Mouse (Mus musculus) liver, embryonic 16.5 days (tissue): ENCODE results near the gene Sync. TPM values are rescaled to one million over a fixed set of nuclear protein-coding genes. Genes with fewer than 3 reads are reported as not detected.

ENCODE experiments used
- ATAC-seq: fragments of 200-750 bp; cut with Nextera tagmentation; 2 replicates; pipeline ENCODE4 v1.8.0; 2017; ENCODE audit warnings: low read depth, mild to moderate bottlenecking, moderate number of reproducible peaks, moderate library complexity
- H3K27ac ChIP-seq: fragments of 300-500 bp; sonication (generic); 2 replicates; pipeline ENCODE4 v1.5.1; 2014; ENCODE audit warnings: mild to moderate bottlenecking, low read length
- H3K27me3 ChIP-seq: fragments of 300-500 bp; sonication (generic); 2 replicates; pipeline ENCODE4 v1.6.1; 2014; ENCODE audit warnings: low read depth, low read length, mixed read lengths; ENCODE audit not compliant: control insufficient read depth, insufficient read depth
- H3K36me3 ChIP-seq: fragments of 300-500 bp; sonication (generic); 2 replicates; pipeline ENCODE4 v1.6.1; 2014; ENCODE audit warnings: mild to moderate bottlenecking; ENCODE audit not compliant: control insufficient read depth, insufficient read depth
- H3K4me1 ChIP-seq: fragments of 300-500 bp; sonication (generic); 2 replicates; pipeline ENCODE4 v1.6.1; 2014; ENCODE audit warnings: low read depth, low read length, mixed read lengths; ENCODE audit not compliant: control insufficient read depth
- H3K4me2 ChIP-seq: fragments of 300-500 bp; sonication (generic); 2 replicates; pipeline ENCODE4 v1.6.1; 2014; ENCODE audit warnings: low read depth, low read length, mixed read lengths
- H3K4me3 ChIP-seq: fragments of 300-500 bp; sonication (generic); 2 replicates; pipeline ENCODE4 v1.5.1; 2014; ENCODE audit warnings: low read depth, mild to moderate bottlenecking, low read length
- H3K9ac ChIP-seq: fragments of 300-500 bp; sonication (generic); 2 replicates; pipeline ENCODE4 v1.6.1; 2014; ENCODE audit warnings: low read depth, low read length
- H3K9me3 ChIP-seq: fragments of 300-500 bp; sonication (generic); replicated peaks from 2 replicates; pipeline ENCODE4 v1.6.1; 2016; ENCODE audit warnings: low read length; ENCODE audit not compliant: control insufficient read depth
- WGBS: fragments of 180-500 bp; shearing (Covaris S2); extraction: QIAGEN DNeasy Blood & Tissue Kit; methylation state at CpG from one replicate; pipeline ENCODE4 v1.1.7; 2014; ENCODE audit not compliant: insufficient replicate concordance; 5-methylcytosine and 5-hydroxymethylcytosine counted together
- polyA plus RNA-seq: library from polyadenylated mRNA; unstranded; fragments of >200 nt; fragmentation: Nextera tagmentation; extraction: Ambion mirVana; gene quantifications from 2 replicates; pipeline ENCODE4 v1.2.1, GENCODE M21; 2015

The Sync gene
- polyA plus RNA-seq, 1 experiment from 2014 or later = 0.33 TPM

DNA sequence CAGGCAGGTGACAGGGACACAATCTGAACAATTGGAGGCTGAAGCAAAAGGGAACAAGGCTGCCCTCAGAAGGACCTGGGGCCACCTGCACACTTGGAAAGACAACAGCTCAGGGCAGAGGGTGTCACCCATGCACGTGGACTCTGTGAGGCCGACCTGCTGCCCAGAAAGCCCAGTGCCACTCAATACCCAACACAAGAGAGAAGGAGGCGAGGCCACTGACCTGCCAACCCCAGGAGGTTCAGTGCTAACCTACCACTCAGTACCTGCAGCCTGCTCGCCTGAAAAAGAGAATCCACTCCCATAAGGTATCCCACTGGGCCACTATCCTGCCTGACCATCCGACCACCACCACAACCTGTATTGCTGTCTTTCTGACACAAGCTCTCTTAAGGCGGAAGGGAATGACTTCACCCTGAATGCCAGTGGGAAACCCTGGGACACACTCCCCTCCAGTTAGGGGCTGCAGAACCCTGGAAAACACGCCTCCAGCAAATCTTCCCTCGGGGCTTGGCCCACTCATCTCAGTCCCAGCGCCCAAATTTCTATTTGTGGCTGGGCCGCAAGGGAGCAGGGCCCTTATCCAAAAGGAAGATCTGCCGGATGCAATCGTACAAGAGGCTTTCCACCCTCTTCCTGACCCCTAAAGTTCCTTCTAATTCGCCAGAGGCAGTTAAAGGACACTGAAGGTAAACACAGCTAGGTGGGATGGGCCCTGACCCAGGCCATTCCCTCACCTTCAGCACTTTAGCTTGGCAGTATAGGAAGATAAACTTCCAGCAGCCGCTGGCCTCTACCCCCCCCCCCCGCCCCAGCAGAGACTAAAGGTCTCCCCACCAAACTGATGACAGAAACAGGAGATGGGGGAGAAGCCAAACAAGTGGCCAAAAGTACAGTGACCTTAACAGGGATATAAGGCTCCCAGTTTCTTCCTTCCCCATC lies 40.8 kb upstream of the Sync start:
- Histone ChIP-seq H3K36me3 (no peaks in the 10 kb centered on the region), H3K27ac (no peak overlapping the region), H3K4me2 (peak overlapping the region; percentile 42), H3K27me3 (peaks cover 50% of the 10 kb centered on the region), H3K9ac (no peak overlapping the region), H3K4me1 (peaks cover 29% of the 10 kb centered on the region), H3K9me3 (no peaks in the 10 kb centered on the region), H3K4me3 (peak overlapping the region; percentile 70; the same call in 1 of the 2 replicates)
- WGBS = 34% methylated on average over 15 of the region's 15 CpGs
- peak; percentile 51 for ATAC-seq

DNA sequence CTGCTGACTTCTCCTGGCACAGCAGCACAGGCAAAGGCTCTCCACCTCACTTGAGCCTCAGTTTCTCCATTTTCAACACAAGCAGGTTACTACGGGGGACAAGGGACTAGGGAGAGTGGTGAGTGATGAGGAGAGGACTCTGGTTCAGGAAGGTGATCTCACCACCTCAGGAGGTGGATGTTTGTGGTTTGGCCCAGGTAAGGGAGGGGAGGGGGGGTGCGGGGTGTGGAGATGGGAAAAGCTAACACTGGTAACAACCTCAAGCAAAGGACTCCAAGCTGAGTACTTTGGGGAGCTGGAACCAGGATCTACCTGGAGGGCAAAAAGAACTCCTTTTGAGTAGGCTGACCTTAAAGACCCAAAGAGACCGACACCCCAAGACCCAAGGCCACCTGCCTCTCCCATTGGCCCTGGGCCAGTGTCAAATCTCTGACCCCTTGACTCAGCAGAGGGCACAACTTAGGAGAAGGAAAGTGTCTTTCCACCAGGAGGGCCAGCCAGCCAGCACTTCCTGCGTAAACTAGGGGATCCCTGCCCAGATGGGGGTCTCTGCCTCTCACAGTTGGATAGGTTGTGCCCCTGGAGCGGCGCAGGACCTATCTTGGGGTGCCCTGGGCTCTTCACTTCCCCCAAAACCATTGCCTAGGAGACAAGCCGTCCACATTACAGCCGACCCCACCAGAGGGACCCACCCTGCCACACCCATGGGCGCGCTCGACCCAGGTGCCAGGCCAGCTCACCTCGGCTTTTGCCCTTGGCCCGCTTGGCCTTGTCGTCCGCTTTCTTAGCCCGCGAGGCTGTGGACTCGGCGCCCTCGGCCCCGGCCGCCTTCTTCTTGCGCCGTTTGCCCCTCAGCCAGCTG lies 39.8 kb upstream of the Sync start:
- H3K4me3 ChIP-seq = peak overlapping the region; percentile 70
- 13% methylated on average over 24 of the region's 24 CpGs for WGBS
- peak overlapping the region; percentile 56; the same call in 1 of the 2 replicates for H3K27ac ChIP-seq
- no peaks in the 10 kb centered on the region for H3K36me3 ChIP-seq
- peak overlapping the region; percentile 90 for H3K4me2 ChIP-seq
- H3K4me1 ChIP-seq = peaks cover 31% of the 10 kb centered on the region
- no peaks in the 10 kb centered on the region for H3K9me3 ChIP-seq
- peaks cover 50% of the 10 kb centered on the region for H3K27me3 ChIP-seq
- ATAC-seq = no peak; the same call in 1 of the 2 replicates
- peak overlapping the region; percentile 67 for H3K9ac ChIP-seq

DNA sequence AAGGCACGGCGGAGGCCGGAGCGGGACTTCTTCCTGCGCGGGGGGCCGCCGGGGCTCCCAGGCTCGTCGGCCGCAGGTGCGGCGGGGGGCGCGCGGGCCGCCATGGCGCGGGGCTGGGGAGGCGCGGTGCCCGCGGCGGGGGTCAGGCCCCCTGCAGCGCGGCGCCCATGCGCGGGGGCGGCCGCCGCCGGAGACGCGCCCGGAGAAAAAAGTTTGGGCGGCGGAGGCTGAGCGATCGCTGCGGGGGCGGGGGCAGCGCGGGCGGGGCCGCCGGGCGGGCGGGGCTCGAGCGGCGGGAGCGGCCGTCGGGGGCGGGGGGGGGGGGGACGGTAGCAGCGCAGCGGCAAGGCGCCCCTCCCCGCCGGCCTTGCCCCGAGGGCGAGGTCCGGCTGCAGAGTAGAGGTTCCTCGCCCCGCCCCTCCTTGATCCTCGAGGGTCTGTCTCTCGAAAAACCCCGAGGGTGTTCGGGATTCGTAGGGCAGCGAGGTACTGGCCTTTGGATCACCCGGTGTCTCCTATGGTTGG lies 39.1 kb upstream of the Sync start:
- Histone ChIP-seq H3K4me2 (peak overlapping the region; percentile 90), H3K9me3 (no peaks in the 10 kb centered on the region), H3K4me1 (peaks cover 31% of the 10 kb centered on the region), H3K4me3 (peak overlapping the region; percentile 70), H3K9ac (peak overlapping the region; percentile 67), H3K36me3 (no peaks in the 10 kb centered on the region), H3K27ac (peak overlapping the region; percentile 56; the same call in 1 of the 2 replicates), H3K27me3 (peaks cover 50% of the 10 kb centered on the region)
- no peak; the same call in 1 of the 2 replicates for ATAC-seq
- 3% methylated on average over 24 of the region's 74 CpGs for WGBS

DNA sequence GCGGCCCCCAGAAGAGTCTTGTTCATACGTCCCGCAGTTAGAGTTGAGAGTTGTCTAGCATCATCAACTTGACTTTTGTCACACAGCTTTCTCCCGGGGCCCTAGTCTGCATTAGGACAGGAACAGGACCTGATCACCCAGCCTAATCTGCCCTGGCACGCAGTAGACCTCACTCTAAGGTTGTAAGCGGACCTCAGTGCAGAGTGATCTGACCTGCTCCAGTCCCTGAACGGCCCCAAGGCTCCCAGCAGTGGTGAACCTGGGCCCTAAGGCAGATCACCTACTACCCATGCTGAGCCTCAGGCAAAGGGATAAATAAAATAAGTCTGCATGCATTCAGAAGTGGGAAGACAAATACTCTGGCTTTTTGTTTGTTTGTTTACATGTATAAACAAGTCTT lies 38.1 kb upstream of the Sync start:
- no peak overlapping the region for H3K9ac ChIP-seq
- H3K4me3 ChIP-seq = no peak overlapping the region
- H3K9me3 ChIP-seq = no peaks in the 10 kb centered on the region
- H3K27me3 ChIP-seq = peaks cover 50% of the 10 kb centered on the region
- 56% methylated on average over 7 of the region's 7 CpGs for WGBS
- no peak overlapping the region for H3K27ac ChIP-seq
- peaks cover 31% of the 10 kb centered on the region for H3K4me1 ChIP-seq
- no peak for ATAC-seq
- no peaks in the 10 kb centered on the region for H3K36me3 ChIP-seq
- no peak overlapping the region for H3K4me2 ChIP-seq

DNA sequence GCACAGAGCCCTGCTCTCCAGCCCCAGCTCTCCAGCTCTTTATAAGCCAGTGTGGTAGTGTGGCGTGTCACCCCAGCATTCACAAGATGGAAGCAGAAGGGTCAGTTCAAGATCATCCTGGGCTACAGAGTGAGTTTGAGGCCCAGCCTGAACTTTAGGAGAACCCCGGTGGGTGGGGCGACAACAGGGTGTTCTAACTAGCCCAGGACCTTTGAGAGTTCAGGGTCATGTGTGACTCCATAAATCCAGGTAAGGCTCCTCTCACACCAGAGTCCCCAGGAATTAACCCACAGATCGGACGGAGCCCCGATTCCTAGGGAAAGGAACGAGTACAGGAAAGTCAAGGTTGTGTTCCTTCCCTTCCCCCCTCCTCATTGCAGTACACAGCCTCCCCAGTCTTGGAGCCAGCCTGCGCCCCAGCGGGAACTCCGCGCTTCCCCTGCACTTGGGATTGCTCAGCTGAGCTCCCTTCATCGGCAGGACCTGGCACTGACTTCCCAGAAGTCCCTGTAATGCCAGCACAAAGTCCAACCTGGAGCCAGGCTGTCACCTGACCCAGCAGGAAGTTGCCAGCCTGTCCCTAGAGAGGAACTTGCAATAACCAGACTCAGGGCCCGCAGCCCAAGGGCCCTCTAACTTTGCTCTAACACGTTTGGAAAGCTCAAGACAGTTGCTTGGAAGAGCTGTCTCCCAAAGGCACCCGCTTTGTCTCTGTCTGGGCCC lies 36.5 kb upstream of the Sync start:
- H3K9me3 ChIP-seq = no peaks in the 10 kb centered on the region
- 38% methylated on average over 15 of the region's 15 CpGs for WGBS
- H3K36me3 ChIP-seq = no peaks in the 10 kb centered on the region
- H3K27ac ChIP-seq = peak overlapping the region; percentile 63
- H3K4me1 ChIP-seq = peaks cover 21% of the 10 kb centered on the region
- ATAC-seq = peak; percentile 60
- H3K9ac ChIP-seq = no peak overlapping the region
- peak overlapping the region; percentile 44 for H3K4me2 ChIP-seq
- peaks cover 44% of the 10 kb centered on the region for H3K27me3 ChIP-seq
- no peak overlapping the region for H3K4me3 ChIP-seq

DNA sequence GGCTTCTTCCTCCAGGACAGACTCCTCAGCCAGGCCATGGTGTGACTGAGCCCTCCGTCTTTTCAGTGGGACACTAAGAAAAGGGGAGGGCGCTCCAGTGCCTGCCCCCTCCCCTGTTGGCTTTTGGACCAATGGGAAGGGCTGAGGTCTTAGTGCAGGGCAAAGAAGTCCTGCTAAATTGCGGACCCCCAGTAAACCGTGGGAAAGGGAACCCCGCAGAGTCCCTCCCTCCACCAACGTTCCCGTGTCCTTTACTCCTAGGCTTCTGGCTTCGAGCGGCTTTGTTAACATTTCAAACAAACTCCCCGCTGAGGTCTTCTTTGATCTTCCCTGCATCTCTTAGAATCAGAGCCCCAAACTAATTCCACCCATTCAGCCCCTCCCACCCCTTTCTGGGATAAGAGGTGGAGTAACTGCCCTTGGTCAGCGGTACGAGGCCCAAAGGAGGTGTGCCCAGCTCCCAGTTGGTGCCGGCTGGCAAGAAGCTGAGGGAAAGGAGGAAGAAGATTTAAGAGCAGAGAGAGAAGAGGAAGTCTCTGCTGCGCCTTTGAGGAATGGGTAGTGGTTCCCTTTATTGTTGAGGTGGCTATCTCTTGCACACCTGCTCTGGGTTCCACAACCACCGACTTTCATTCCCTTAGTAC lies 35.8 kb upstream of the Sync start:
- Histone ChIP-seq H3K9ac (no peak overlapping the region), H3K27me3 (peaks cover 37% of the 10 kb centered on the region), H3K27ac (peak overlapping the region; percentile 63), H3K36me3 (no peaks in the 10 kb centered on the region), H3K4me2 (peak overlapping the region; percentile 44), H3K4me3 (no peak overlapping the region), H3K9me3 (no peaks in the 10 kb centered on the region), H3K4me1 (peaks cover 27% of the 10 kb centered on the region)
- no peak for ATAC-seq
- WGBS = 12% methylated on average over 15 of the region's 15 CpGs

DNA sequence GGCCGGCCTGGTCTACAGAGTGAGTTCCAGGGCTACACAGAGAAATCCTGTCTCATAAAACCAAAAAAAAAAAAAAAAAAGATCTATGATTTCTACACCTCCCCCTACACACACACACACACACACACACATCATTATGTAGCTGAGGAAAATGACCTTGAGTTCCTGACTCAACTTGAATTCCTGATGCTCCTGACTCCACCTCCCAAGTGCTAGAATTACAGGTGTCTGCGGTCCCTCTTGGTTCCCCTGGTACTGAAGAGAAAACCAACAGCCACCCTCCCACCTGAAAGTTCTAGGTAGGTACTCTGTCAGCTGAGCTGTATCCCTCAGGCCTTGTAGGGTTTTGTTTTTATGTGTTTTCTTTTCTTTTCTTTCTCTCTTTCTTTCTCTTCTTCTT lies 34.9 kb upstream of the Sync start:
- H3K4me1 ChIP-seq = peaks cover 35% of the 10 kb centered on the region
- H3K4me2 ChIP-seq = no peak overlapping the region
- no peak overlapping the region for H3K27ac ChIP-seq
- no peak overlapping the region for H3K9ac ChIP-seq
- H3K4me3 ChIP-seq = no peak overlapping the region
- WGBS = 73% methylated on average over 2 of the region's 2 CpGs
- peaks cover 28% of the 10 kb centered on the region for H3K27me3 ChIP-seq
- no peaks in the 10 kb centered on the region for H3K9me3 ChIP-seq
- no peak for ATAC-seq
- H3K36me3 ChIP-seq = no peaks in the 10 kb centered on the region

DNA sequence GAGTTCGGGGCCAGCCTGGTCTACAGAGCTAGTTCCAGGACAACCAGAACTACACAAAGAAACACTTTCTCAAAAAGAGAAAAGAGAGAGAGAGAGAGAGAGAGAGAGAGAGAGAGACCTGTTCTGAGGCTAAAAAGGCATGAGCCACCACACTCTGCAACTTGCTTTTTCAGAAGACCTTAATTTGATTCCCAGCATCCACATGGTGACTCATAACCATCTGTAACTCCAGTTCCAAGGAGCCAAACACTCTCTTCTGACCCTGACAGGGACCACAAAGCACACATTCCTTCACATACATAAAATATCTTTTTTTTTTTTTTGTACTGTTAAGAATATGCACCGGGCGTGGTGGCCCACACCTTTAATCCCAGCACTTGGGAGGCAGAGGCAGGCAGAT lies 32.8 kb upstream of the Sync start:
- Histone ChIP-seq H3K27me3 (peaks cover 7% of the 10 kb centered on the region), H3K9ac (no peak overlapping the region), H3K4me2 (no peak overlapping the region), H3K9me3 (no peaks in the 10 kb centered on the region), H3K4me3 (no peak overlapping the region), H3K4me1 (peaks cover 22% of the 10 kb centered on the region), H3K36me3 (no peaks in the 10 kb centered on the region), H3K27ac (no peak overlapping the region)
- WGBS = 65% methylated on average over 3 of the region's 3 CpGs
- no peak for ATAC-seq
